Mouse (Mus musculus) midbrain, embryonic 16.5 days (tissue): ENCODE data around the gene Mical1. TPM values are rescaled to one million over a fixed set of nuclear protein-coding genes. Genes with fewer than 3 reads are reported as not detected.
A peak's percentile ranks its signal among the peaks of the same experiment; 100 is the strongest.

ENCODE experiments used
- ATAC-seq: fragments of 200-750 bp; cut with Nextera tagmentation; 2 replicates; pipeline ENCODE4 v1.8.0; 2017; ENCODE audit warnings: moderate TSS enrichment
- H3K27ac ChIP-seq: fragments of 300-500 bp; sonication (generic); 2 replicates; pipeline ENCODE4 v1.5.1; 2014; ENCODE audit warnings: mild to moderate bottlenecking, low read length, mixed read lengths
- H3K27me3 ChIP-seq: fragments of 300-500 bp; sonication (generic); 2 replicates; pipeline ENCODE4 v1.6.1; 2014; ENCODE audit warnings: low read depth, low read length, mixed read lengths; ENCODE audit not compliant: control insufficient read depth, insufficient read depth
- H3K36me3 ChIP-seq: fragments of 300-500 bp; sonication (generic); 2 replicates; pipeline ENCODE4 v1.6.1; 2014; ENCODE audit warnings: mild to moderate bottlenecking, low read length, moderate library complexity, mixed read lengths; ENCODE audit not compliant: control insufficient read depth, insufficient read depth
- H3K4me1 ChIP-seq: fragments of 300-500 bp; sonication (generic); 2 replicates; pipeline ENCODE4 v1.6.1; 2014; ENCODE audit warnings: mild to moderate bottlenecking, low read length, mixed read lengths; ENCODE audit not compliant: control insufficient read depth, insufficient read depth
- H3K4me2 ChIP-seq: fragments of 300-500 bp; sonication (generic); 2 replicates; pipeline ENCODE4 v1.6.1; 2014; ENCODE audit warnings: mild to moderate bottlenecking, low read length, mixed read lengths
- H3K4me3 ChIP-seq: fragments of 300-500 bp; sonication (generic); 2 replicates; pipeline ENCODE4 v1.5.1; 2014; ENCODE audit warnings: low read depth, mild to moderate bottlenecking, low read length, moderate library complexity, mixed read lengths
- H3K9ac ChIP-seq: fragments of 300-500 bp; sonication (generic); 2 replicates; pipeline ENCODE4 v1.6.1; 2014; ENCODE audit warnings: low read depth, low read length, mixed read lengths
- H3K9me3 ChIP-seq: fragments of 300-500 bp; sonication (generic); replicated peaks from 2 replicates; pipeline ENCODE4 v1.6.1; 2014; ENCODE audit warnings: mild to moderate bottlenecking, low read length, mixed read lengths; ENCODE audit not compliant: control insufficient read depth, poor library complexity, severe bottlenecking
- WGBS: fragments of 180-500 bp; shearing (Covaris S2); extraction: QIAGEN DNeasy Blood & Tissue Kit; methylation state at CpG from one replicate; pipeline ENCODE4 v1.1.7; 2014; 5-methylcytosine and 5-hydroxymethylcytosine counted together
- polyA plus RNA-seq: library from polyadenylated mRNA; unstranded; fragments of >200 nt; fragmentation: Nextera tagmentation; extraction: Ambion mirVana; gene quantifications from 2 replicates; pipeline ENCODE4 v1.2.1, GENCODE M21; 2015

Mical1 gene
- polyA plus RNA-seq: 23.2 and 24.6 TPM in 2 replicates

GRCm38 (mm10) chr10:41476171-41477017 is at the start of gene Mical1:
Gene Mical1, plus strand, starts transcription at chr10:41476314.
- H3K9ac ChIP-seq: peak within 1 kb of the TSS; percentile 78
- H3K4me3 ChIP-seq: peak within 1 kb of the TSS; percentile 55
- no peaks in the 10 kb centered on the region for H3K9me3 ChIP-seq
- peak; percentile 68 for ATAC-seq
- H3K4me1 ChIP-seq: peaks cover 8% of the 10 kb centered on the region; the same call in 1 of the 2 replicates
- H3K36me3 ChIP-seq: no peaks in the 10 kb centered on the region
- H3K27me3 ChIP-seq: no peaks in the 10 kb centered on the region
- H3K27ac ChIP-seq: peak within 1 kb of the TSS; percentile 73
- under 1% methylated on average over 34 of the region's 35 CpGs for WGBS
- H3K4me2 ChIP-seq: peak within 1 kb of the TSS; percentile 98

GRCm38 (mm10) chr10:41426368-41426767 is 49.7 kb upstream of the Mical1 start:
- 64% methylated on average over 6 of the region's 6 CpGs for WGBS
- H3K27me3 ChIP-seq: no peaks in the 10 kb centered on the region
- ATAC-seq: no peak
- H3K4me1 ChIP-seq: no peaks in the 10 kb centered on the region
- H3K4me3 ChIP-seq: no peak overlapping the region
- H3K4me2 ChIP-seq: no peak overlapping the region
- no peaks in the 10 kb centered on the region for H3K9me3 ChIP-seq
- no peak overlapping the region for H3K27ac ChIP-seq
- no peaks in the 10 kb centered on the region for H3K36me3 ChIP-seq
- no peak overlapping the region for H3K9ac ChIP-seq

DNA sequence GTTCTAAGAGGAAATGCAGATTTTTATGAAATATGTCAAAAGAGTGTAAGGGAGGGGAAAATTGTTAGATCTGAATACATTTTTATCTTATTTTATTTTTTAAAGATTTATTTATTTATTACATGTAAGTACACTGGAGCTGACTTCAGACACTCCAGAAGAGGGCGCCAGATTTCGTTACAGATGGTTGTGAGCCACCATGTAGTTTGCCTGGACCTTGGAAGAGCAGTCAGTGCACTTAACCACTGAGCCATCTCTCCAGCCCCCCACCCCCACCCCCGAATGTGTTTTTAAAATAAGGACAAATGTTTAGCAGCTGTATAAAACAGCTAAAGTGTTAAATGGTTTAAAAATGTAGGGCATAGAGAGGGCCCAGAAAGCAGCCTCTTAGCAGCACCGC is 41.5 kb upstream of the Mical1 start:
- ATAC-seq: no peak
- WGBS: 26% methylated on average over 4 of the region's 4 CpGs
- H3K9ac ChIP-seq: no peak overlapping the region
- H3K27ac ChIP-seq: no peak overlapping the region
- H3K9me3 ChIP-seq: no peaks in the 10 kb centered on the region
- no peak overlapping the region for H3K4me3 ChIP-seq
- no peak overlapping the region for H3K4me2 ChIP-seq
- no peaks in the 10 kb centered on the region for H3K36me3 ChIP-seq
- H3K4me1 ChIP-seq: no peaks in the 10 kb centered on the region
- H3K27me3 ChIP-seq: no peaks in the 10 kb centered on the region; the same call in 1 of the 2 replicates

GRCm38 (mm10) chr10:41435141-41435540 is 41.0 kb upstream of the Mical1 start:
- no peak overlapping the region for H3K9ac ChIP-seq

DNA sequence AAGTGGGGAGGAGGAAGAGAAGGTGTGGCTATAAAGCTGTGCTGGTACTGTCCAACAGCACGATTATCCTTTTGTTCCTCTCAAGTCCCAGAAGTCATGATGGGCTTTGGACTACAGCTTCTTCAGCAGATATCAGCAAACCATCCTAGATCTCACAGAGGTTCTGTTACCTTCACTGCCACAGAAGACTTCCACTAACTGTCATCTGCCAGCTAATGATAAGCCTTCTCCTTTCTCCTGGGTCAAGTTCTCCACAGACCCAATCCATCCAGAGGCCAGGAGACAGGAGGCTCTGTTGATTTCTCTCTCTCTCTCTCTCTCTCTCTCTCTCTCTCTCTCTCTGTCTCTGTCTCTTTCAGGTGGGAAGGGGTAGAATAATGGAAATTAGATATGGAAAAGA is 27.9 kb upstream of the Mical1 start:
- no peak overlapping the region for H3K4me3 ChIP-seq
- no peak overlapping the region for H3K27ac ChIP-seq
- ATAC-seq: no peak
- no peak overlapping the region for H3K4me2 ChIP-seq
- H3K4me1 ChIP-seq: peaks cover 22% of the 10 kb centered on the region
- no peaks in the 10 kb centered on the region for H3K27me3 ChIP-seq
- H3K36me3 ChIP-seq: peaks cover 3% of the 10 kb centered on the region; the same call in 1 of the 2 replicates
- no peak overlapping the region for H3K9ac ChIP-seq
- WGBS: 81% methylated on average over 1 of the region's 1 CpGs
- no peaks in the 10 kb centered on the region for H3K9me3 ChIP-seq

More at GRCm38 (mm10) chr10:41435141-41435540, 41.0 kb upstream of the Mical1 start:
- Histone ChIP-seq H3K4me3 (no peak overlapping the region), H3K4me1 (no peaks in the 10 kb centered on the region), H3K9me3 (no peaks in the 10 kb centered on the region), H3K4me2 (no peak overlapping the region), H3K36me3 (no peaks in the 10 kb centered on the region), H3K27ac (no peak overlapping the region), H3K27me3 (no peaks in the 10 kb centered on the region; the same call in 1 of the 2 replicates)
- 46% methylated on average over 3 of the region's 3 CpGs for WGBS
- no peak for ATAC-seq

DNA sequence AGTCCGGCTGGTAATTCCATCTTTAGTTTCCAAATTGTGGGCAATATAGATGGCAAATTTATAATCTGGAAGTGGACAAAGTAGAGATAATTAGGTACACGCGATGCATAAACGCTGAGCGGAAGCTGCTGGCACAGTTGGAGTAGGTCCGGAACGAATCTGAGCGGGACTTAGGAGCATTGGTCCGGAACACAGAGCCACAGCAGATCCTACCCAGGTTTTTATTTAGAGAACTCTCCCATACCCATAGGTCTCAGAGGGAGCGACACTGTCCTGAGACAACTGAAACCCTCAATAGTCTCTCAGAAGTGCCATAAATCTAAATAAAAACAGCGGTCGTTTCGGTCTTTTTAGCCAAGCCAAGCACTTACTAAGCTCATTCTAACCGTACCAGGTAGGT is 26.4 kb upstream of the Mical1 start:
- Histone ChIP-seq H3K4me1 (peaks cover 28% of the 10 kb centered on the region), H3K4me2 (peak overlapping the region; percentile 63), H3K9ac (peak overlapping the region; percentile 79), H3K27me3 (no peaks in the 10 kb centered on the region), H3K4me3 (peak overlapping the region; percentile 64), H3K27ac (peak overlapping the region; percentile 86), H3K9me3 (no peaks in the 10 kb centered on the region), H3K36me3 (peaks cover 3% of the 10 kb centered on the region; the same call in 1 of the 2 replicates)
- ATAC-seq: peak; percentile 83
- WGBS: 6% methylated on average over 14 of the region's 14 CpGs

DNA sequence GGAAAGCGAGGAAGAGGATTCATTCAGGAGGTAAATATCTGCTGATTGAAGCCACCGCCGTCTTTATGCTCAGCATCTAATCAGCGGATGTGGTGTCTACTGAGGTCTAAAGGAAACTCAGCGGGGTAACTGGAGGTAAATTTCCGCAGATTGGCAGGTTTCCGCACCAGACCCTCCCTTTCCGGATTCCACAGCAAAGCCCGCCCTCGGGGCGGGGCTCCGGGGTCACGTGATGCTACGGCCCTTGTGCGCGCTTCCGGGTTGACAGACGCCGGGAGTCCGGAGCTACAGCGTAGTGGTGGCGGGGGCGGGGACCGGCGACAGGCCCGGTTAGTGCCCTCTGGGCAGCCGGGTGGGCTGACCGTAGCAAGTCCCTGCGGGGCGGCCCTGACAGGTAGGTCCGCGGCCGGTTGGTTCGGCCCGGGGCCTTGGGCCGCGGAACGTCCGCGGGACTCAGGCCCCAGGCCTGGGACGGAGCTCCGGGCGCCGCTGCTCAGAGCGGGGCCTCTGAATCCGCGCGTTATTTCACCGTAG is 25.9 kb upstream of the Mical1 start, which contains the start of gene Zbtb24:
TSS of gene Zbtb24 (plus strand) at position 247 of the 534 bp plus-strand sequence.
- Histone ChIP-seq H3K27me3 (no peaks in the 10 kb centered on the region), H3K36me3 (peaks cover 3% of the 10 kb centered on the region; the same call in 1 of the 2 replicates), H3K9me3 (no peaks in the 10 kb centered on the region), H3K4me3 (peak within 1 kb of the TSS; percentile 64), H3K4me2 (peak within 1 kb of the TSS; percentile 63), H3K27ac (peak within 1 kb of the TSS; percentile 86), H3K9ac (peak within 1 kb of the TSS; percentile 79), H3K4me1 (peaks cover 28% of the 10 kb centered on the region)
- ATAC-seq: peak; percentile 97
- under 1% methylated on average over 49 of the region's 49 CpGs for WGBS

DNA sequence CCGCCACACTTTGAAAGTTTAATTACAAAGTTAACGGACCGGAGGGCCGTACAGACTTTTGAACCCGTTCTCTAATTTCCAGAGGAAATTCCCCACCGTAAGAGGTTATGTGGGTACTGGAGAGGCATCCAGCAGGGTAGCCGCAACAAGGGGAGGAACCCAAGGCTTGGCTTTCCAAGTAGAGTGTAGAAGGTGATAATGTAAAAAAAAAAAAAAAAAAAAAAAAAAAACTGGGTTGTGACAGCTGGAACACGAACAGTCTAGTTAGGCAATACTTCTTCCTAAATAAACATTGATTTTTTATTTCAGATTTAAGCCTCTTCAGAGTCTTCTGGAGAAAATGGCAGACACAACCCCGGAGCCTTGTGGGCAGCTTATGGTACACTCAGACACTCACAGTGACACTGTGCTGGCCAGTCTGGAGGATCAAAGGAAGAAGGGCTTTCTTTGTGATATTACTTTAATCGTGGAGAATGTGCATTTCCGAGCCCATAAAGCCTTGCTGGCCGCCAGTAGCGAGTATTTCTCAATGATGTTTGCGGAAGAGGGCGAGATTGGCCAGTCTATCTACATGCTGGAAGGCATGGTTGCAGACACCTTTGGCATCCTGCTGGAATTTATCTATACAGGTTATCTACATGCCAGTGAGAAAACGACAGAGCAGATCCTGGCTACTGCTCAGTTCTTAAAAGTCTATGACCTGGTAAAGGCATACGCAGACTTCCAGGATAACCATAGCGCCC is 25.2 kb upstream of the Mical1 start:
- H3K27ac ChIP-seq: no peak overlapping the region; the same call in 1 of the 2 replicates
- WGBS: 52% methylated on average over 18 of the region's 18 CpGs

More for the DNA sequence above, 25.2 kb upstream of the Mical1 start:
- peak overlapping the region; percentile 64 for H3K4me3 ChIP-seq
- peak overlapping the region; percentile 63 for H3K4me2 ChIP-seq
- H3K9me3 ChIP-seq: no peaks in the 10 kb centered on the region
- peaks cover 28% of the 10 kb centered on the region for H3K4me1 ChIP-seq
- peak overlapping the region; percentile 79 for H3K9ac ChIP-seq
- H3K27me3 ChIP-seq: no peaks in the 10 kb centered on the region
- ATAC-seq: peak; percentile 12; the same call in 1 of the 2 replicates
- peaks cover 9% of the 10 kb centered on the region; the same call in 1 of the 2 replicates for H3K36me3 ChIP-seq
